Mouse (Mus musculus): ENCODE data around the gene Gm21188.
"Not testable (repeated sequence)": the region's sequence is repeated elsewhere in the genome, so short reads cannot be mapped to it uniquely, and the experiment has no call there.

DNA sequence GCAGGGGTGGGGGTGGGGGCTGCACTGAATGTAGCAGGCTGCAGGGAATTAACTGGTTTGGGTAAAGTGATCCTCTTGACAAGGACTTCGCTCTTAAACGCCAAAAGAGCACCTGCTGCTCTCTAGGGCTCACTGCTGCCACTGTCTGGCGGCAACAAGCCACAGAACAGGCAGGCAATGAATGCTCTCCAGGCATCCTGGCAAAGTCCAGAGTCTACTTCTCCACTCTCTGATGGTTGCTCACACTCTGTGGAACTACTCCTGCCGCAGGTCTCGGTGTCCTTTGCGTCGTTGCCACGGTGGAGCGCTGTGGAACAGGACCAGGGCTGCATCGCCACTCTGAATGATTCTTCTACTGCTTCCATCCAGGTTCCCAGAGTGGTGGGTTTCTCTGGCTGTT, 17.4 kb downstream of the Gm21188 start:
- not testable (repeated sequence) for TF ChIP-seq EP300, CTCF (IDR thresholded peaks at IDR 0.05; ENCODE audit: low read depth)

All from heart, postnatal 0 days (tissue).